Comparison of ENCODE assay signal across 17 mouse cellular contexts in the genomic region with DNA sequence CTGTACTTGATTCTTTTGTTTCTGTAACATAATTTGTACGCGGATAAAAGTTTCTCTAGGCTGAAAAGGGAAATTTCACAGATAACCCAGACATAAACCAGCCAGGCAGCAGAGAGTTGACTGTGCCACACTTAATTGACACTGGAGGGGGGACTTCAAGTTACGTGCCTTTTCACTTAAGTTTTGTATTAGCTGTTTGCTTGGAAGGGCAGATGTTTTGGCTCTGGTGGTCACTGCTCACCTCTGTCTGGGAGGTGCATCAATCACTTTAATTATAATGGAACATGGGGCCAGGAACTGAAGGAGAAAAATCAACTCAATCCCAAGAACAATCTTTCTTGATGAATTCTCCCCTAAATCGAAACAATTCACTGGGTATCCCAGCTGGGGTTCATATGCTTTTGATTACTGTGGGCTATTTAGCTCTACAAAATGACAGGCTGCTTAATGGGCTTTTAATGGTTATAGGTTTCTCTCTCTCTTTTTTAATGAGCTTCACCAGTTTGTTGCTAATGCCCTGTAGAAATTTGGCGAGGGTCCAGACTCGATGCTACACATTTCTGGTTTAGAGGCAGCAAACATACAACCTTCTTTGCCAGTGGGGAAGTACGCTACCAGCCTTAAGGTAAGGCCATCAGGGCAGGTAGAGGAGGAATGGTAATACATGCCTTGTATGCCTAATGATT.
A peak's percentile ranks its signal among the peaks of the same experiment; 100 is the strongest.
DNase-seq lines count a peak whose midpoint lies in the region; ATAC-seq lines count a peak whose summit lies in the region.
"Had no signal": no experiment of that assay in that cellular context is flagged by ENCODE, and none has a peak within 500 bp of the region (broad histone marks: within the 10 kb centered on the region; RNA-seq: fewer than 3 reads in every experiment).

No protein-coding gene starts in this region.

- peak overlapping the region; percentile 72; the same call in 1 of the 2 replicates for H3K27ac ChIP-seq in kidney, embryonic 14.5 days (ENCODE audit: low read depth, low read length)
- H3K27ac ChIP-seq: heart, embryonic 15.5 days; layer of hippocampus, adult 2 months; left cerebral cortex, adult 2 months; lung, embryonic 15.5 days had no signal

- no peaks in the 10 kb centered on the region for H3K9me3 ChIP-seq in kidney, embryonic 14.5 days (ENCODE audit: control insufficient read depth, low read length)
- H3K9me3 ChIP-seq: G1E; heart, embryonic 15.5 days; lung, embryonic 15.5 days had no signal

- H3K36me3 ChIP-seq in kidney, embryonic 14.5 days (ENCODE audit: control insufficient read depth, insufficient read depth, low read length) = no peaks in the 10 kb centered on the region
- H3K36me3 ChIP-seq: G1E; heart, embryonic 15.5 days; lung, embryonic 15.5 days had no signal

- 22% methylated on average over 7 of the region's 7 CpGs for WGBS in kidney, embryonic 14.5 days

- no peak overlapping the region for H3K9ac ChIP-seq in kidney, embryonic 14.5 days (ENCODE audit: low read depth, low read length)
- H3K9ac ChIP-seq: heart, embryonic 15.5 days; lung, embryonic 15.5 days had no signal

- H3K4me2 ChIP-seq in kidney, embryonic 14.5 days (replicated peaks; ENCODE audit: low read depth, low read length) = no peak overlapping the region
- H3K4me2 ChIP-seq: heart, embryonic 15.5 days; lung, embryonic 15.5 days had no signal

- no peaks in the 10 kb centered on the region for H3K27me3 ChIP-seq in kidney, embryonic 14.5 days (ENCODE audit: control insufficient read depth, insufficient read depth, low read length)
- H3K27me3 ChIP-seq: heart, embryonic 15.5 days; lung, embryonic 15.5 days had no signal

- DNase-seq in kidney, postnatal 14 days = no peak
- DNase-seq in retina, postnatal 1 day = peak; percentile 42
- DNase-seq in retina, embryonic 14.5 days (ENCODE audit: low spot score) = no peak
- DNase-seq in hindlimb bud, embryonic 11.5 days (ENCODE audit: extremely low spot score, low read depth, low spot score) = peak; percentile 91
- no peak for DNase-seq in spleen, postnatal 4 days (ENCODE audit: low spot score in 2 of 2)
- DNase-seq in B cell, adult 2 months = no peak
- DNase-seq: cerebellum, postnatal 14 days; liver; spleen, adult 18-20 months had no signal

- H3K4me3 ChIP-seq in kidney, embryonic 14.5 days (ENCODE audit: low read length) = no peak overlapping the region
- H3K4me3 ChIP-seq: heart, embryonic 15.5 days; layer of hippocampus, adult 2 months; left cerebral cortex, adult 2 months; lung, embryonic 15.5 days; myocyte had no signal

- H3K4me1 ChIP-seq in kidney, embryonic 14.5 days (ENCODE audit: control insufficient read depth, insufficient read depth, low read length) = peaks cover 10% of the 10 kb centered on the region; the same call in 1 of the 2 replicates
- H3K4me1 ChIP-seq: heart, embryonic 15.5 days; lung, embryonic 15.5 days had no signal

- peak; percentile 75 for ATAC-seq in kidney, embryonic 14.5 days (ENCODE audit: low FRiP score, low TSS enrichment)
- ATAC-seq: inflammation-experienced regulatory T-cells, adult 6 months had no signal

Comparison
In these comparisons a context has a peak if more than half of its experiments do, and no peak if none do; other contexts are left out.
1. DNase-seq: peak in retina, postnatal 1 day (single experiment) and hindlimb bud, embryonic 11.5 days (single experiment); none in kidney, postnatal 14 days (single experiment), retina, embryonic 14.5 days (single experiment), spleen, postnatal 4 days (0 of 2) and B cell, adult 2 months (0 of 2).